Mouse (Mus musculus) C2C12 (cell line): Measurements from ENCODE around the gene Thap3. TPM values are rescaled to one million over a fixed set of nuclear protein-coding genes. Genes with fewer than 3 reads are reported as not detected.

Experiments used
- H3K27me3 ChIP-seq: one replicate; pipeline ENCODE4 v1.6.1; 2011; ENCODE audit not compliant: control insufficient read depth, insufficient read depth, insufficient read length
- H3K36me3 ChIP-seq: one replicate; pipeline ENCODE4 v1.6.1; 2011; ENCODE audit not compliant: control insufficient read depth, insufficient read depth
- H3K4me3 ChIP-seq: one replicate; pipeline ENCODE4 v1.5.1; 2011; ENCODE audit warnings: mild to moderate bottlenecking, control low read depth; ENCODE audit not compliant: poor library complexity, insufficient read depth, severe bottlenecking
- H3K79me2 ChIP-seq: one replicate; pipeline ENCODE4 v1.6.1; 2011; ENCODE audit not compliant: control insufficient read depth, insufficient read depth
- H3K79me3 ChIP-seq: one replicate; pipeline ENCODE4 v1.6.1; 2011; ENCODE audit warnings: low read depth, control low read depth
- H3ac ChIP-seq: one replicate; pipeline ENCODE3; 2011; ENCODE audit warnings: low read depth; ENCODE audit not compliant: control insufficient read depth, insufficient read length
- CEBPB ChIP-seq: IDR thresholded peaks from one replicate; pipeline ENCODE4 v1.6.1; 2011; ENCODE audit warnings: low read depth, mild to moderate bottlenecking, control low read depth, moderate library complexity
- CTCF ChIP-seq: IDR thresholded peaks from one replicate; pipeline ENCODE4 v1.5.1; 2011; ENCODE audit not compliant: control insufficient read depth, insufficient read depth, insufficient read length
- FOSL1 ChIP-seq: IDR thresholded peaks from one replicate; pipeline ENCODE4 v1.8.0; 2011; ENCODE audit warnings: mild to moderate bottlenecking, low read length; ENCODE audit not compliant: poor library complexity, insufficient read depth, severe bottlenecking
- MAX ChIP-seq: IDR thresholded peaks from one replicate; pipeline ENCODE4 v1.6.1; 2011; ENCODE audit warnings: mild to moderate bottlenecking, control low read depth
- MYOD1 ChIP-seq: IDR thresholded peaks from one replicate; pipeline ENCODE4 v1.6.1; 2011; ENCODE audit warnings: low read depth; ENCODE audit not compliant: control insufficient read depth, insufficient read length
- MYOG ChIP-seq: IDR thresholded peaks from one replicate; pipeline ENCODE4 v1.6.1; 2011; ENCODE audit not compliant: control insufficient read depth, insufficient read length; ENCODE audit errors: extremely low read depth
- USF1 ChIP-seq: IDR thresholded peaks from one replicate; pipeline ENCODE4 v1.6.1; 2011; ENCODE audit warnings: low read depth, mild to moderate bottlenecking, control low read depth, moderate library complexity
- polyA plus RNA-seq: library from polyadenylated mRNA; unstranded; fragments of >200 nt; fragmentation: generic; extraction: Trizol; gene quantifications from one replicate; pipeline ENCODE4 v1.2.1, GENCODE M21; 2012; ENCODE audit warnings: missing spikeins

Gene Thap3
- polyA plus RNA-seq, 1 experiment, result 32.8 TPM

GRCm38 (mm10) chr4:151962817-151963216, 26.0 kb downstream of the Thap3 start:
- TF ChIP-seq FOSL1 (no peak), MYOD1 (no peak), USF1 (no peak), CTCF (no peak), MAX (no peak), CEBPB (no peak), MYOG (no peak)
- Histone ChIP-seq H3ac (no peak overlapping the region), H3K27me3 (no peaks in the 10 kb centered on the region), H3K36me3 (peaks cover 70% of the 10 kb centered on the region), H3K79me2 (no peaks in the 10 kb centered on the region), H3K79me3 (no peaks in the 10 kb centered on the region), H3K4me3 (no peak overlapping the region)

GRCm38 (mm10) chr4:151960513-151960854, 28.3 kb downstream of the Thap3 start:
- H3K4me3 ChIP-seq, result no peak overlapping the region
- TF ChIP-seq MAX, result no peak
- TF ChIP-seq MYOD1, result no peak
- TF ChIP-seq CEBPB, result no peak
- TF ChIP-seq CTCF, result no peak
- TF ChIP-seq USF1, result no peak
- TF ChIP-seq MYOG, result no peak
- no peak for TF ChIP-seq FOSL1
- no peaks in the 10 kb centered on the region for H3K79me3 ChIP-seq
- no peaks in the 10 kb centered on the region for H3K79me2 ChIP-seq
- no peak overlapping the region for H3ac ChIP-seq
- H3K27me3 ChIP-seq, result no peaks in the 10 kb centered on the region
- H3K36me3 ChIP-seq, result peaks cover 81% of the 10 kb centered on the region

DNA sequence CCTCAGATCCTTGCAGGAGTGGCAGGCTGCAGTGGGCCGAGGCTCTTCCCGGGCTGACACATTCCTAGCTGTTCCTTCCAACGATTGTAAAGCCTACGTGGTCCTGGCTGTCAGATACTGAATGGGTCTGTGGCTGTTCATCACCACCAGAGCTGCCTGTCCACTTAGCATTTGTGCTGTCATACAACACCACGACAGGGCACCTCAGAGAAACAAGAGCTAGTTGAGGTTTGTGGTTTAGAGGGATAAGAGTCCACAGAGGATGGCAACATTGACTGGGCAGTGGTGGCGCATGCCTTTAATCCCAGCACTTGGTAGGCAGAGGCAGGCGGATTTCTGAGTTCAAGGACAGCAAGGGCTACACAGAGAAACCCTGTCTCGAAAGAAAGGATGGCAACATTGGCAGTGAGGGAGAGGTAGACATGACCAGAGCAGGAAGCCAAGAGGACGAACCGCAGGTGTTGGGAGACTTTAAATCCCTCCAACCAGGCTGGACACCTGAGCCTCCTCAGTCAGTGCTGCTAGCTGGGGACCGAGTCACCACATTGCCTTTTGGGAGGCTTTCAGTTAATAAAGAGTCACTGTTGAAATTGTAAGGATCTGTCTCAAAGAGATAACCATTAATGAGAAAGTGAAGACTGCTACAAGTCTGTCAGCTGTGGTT, 28.8 kb downstream of the Thap3 start:
- H3K27me3 ChIP-seq, result no peaks in the 10 kb centered on the region
- no peak overlapping the region for H3K4me3 ChIP-seq
- TF ChIP-seq MAX, result no peak
- no peaks in the 10 kb centered on the region for H3K79me2 ChIP-seq
- H3ac ChIP-seq, result no peak overlapping the region
- peaks cover 81% of the 10 kb centered on the region for H3K36me3 ChIP-seq
- no peaks in the 10 kb centered on the region for H3K79me3 ChIP-seq

- TF ChIP-seq MAX (no peak), CTCF (no peak), CEBPB (no peak), MYOD1 (no peak), MYOG (no peak), USF1 (no peak), FOSL1 (no peak)
- no peak overlapping the region for H3ac ChIP-seq
- H3K79me3 ChIP-seq, result no peaks in the 10 kb centered on the region
- H3K79me2 ChIP-seq, result no peaks in the 10 kb centered on the region
- peaks cover 80% of the 10 kb centered on the region for H3K36me3 ChIP-seq
- no peaks in the 10 kb centered on the region for H3K27me3 ChIP-seq
- no peak overlapping the region for H3K4me3 ChIP-seq
Observed at GRCm38 (mm10) chr4:151957584-151958315, 31.0 kb downstream of the Thap3 start.

- H3K79me2 ChIP-seq, result no peaks in the 10 kb centered on the region
- H3ac ChIP-seq, result no peak overlapping the region
- no peaks in the 10 kb centered on the region for H3K79me3 ChIP-seq
- TF ChIP-seq CTCF, result no peak
- TF ChIP-seq MYOD1, result no peak
- no peak for TF ChIP-seq USF1
- no peak for TF ChIP-seq MYOG
- TF ChIP-seq FOSL1, result no peak
- TF ChIP-seq CEBPB, result no peak
- TF ChIP-seq MAX, result no peak
- H3K36me3 ChIP-seq, result peaks cover 80% of the 10 kb centered on the region
- H3K27me3 ChIP-seq, result no peaks in the 10 kb centered on the region
- H3K4me3 ChIP-seq, result no peak overlapping the region
Observed at GRCm38 (mm10) chr4:151955791-151956190, 33.0 kb downstream of the Thap3 start.

DNA sequence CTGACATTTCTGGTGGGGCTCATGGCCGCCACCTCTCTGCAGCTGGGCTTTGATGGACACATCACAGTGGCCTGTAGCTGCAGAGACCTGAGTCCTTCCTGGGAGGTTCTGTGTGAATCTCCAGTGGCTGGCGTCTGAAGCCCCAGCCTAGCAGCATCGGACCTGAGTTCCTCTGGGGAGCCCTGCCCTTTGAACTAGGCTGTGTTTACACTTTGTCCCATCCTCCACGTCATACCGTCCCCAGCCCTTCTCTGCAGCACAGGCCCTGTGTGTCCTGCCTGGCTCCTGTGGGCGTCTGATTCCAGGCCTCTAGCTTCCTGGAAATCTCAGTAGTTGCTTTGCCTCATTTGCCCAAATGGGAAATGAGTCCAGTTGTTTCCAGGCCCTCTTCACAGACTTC, 35.6 kb downstream of the Thap3 start:
- H3K79me2 ChIP-seq, result peaks cover 16% of the 10 kb centered on the region
- peaks cover 59% of the 10 kb centered on the region for H3K36me3 ChIP-seq
- H3K27me3 ChIP-seq, result no peaks in the 10 kb centered on the region
- TF ChIP-seq USF1, result no peak
- TF ChIP-seq FOSL1, result no peak
- TF ChIP-seq MAX, result no peak
- TF ChIP-seq MYOD1, result no peak
- TF ChIP-seq CEBPB, result no peak
- TF ChIP-seq CTCF, result no peak
- TF ChIP-seq MYOG, result no peak
- H3K4me3 ChIP-seq, result no peak overlapping the region
- no peak overlapping the region for H3ac ChIP-seq
- peaks cover 5% of the 10 kb centered on the region for H3K79me3 ChIP-seq
